Mouse (Mus musculus) neural tube, embryonic 12.5 days (tissue): Measurements from ENCODE around the gene Tmem231. TPM values are rescaled to one million over a fixed set of nuclear protein-coding genes. Genes with fewer than 3 reads are reported as not detected.

Experiments
- ATAC-seq: fragments of 200-750 bp; cut with Nextera tagmentation; 2 replicates; pipeline ENCODE4 v1.8.0; 2017; ENCODE audit warnings: low read depth, mild to moderate bottlenecking, moderate TSS enrichment, moderate library complexity; ENCODE audit not compliant: low FRiP score
- H3K27ac ChIP-seq: fragments of 300-500 bp; sonication (generic); 2 replicates; pipeline ENCODE4 v1.5.1; 2016
- H3K27me3 ChIP-seq: fragments of 300-500 bp; sonication (generic); replicated peaks from 2 replicates; pipeline ENCODE4 v1.6.1; 2016; ENCODE audit warnings: mild to moderate bottlenecking
- H3K36me3 ChIP-seq: fragments of 300-500 bp; sonication (generic); 2 replicates; pipeline ENCODE4 v1.6.1; 2016; ENCODE audit warnings: mild to moderate bottlenecking
- H3K4me1 ChIP-seq: fragments of 300-500 bp; sonication (generic); 2 replicates; pipeline ENCODE4 v1.6.1; 2016
- H3K4me2 ChIP-seq: fragments of 300-500 bp; sonication (generic); replicated peaks from 2 replicates; pipeline ENCODE4 v1.6.1; 2016; ENCODE audit warnings: mild to moderate bottlenecking
- H3K4me3 ChIP-seq: fragments of 300-500 bp; sonication (generic); 2 replicates; pipeline ENCODE4 v1.5.1; 2016
- H3K9ac ChIP-seq: fragments of 300-500 bp; sonication (generic); 2 replicates; pipeline ENCODE4 v1.6.1; 2016; ENCODE audit warnings: mild to moderate bottlenecking
- H3K9me3 ChIP-seq: fragments of 300-500 bp; sonication (generic); 2 replicates; pipeline ENCODE4 v1.6.1; 2016; ENCODE audit warnings: mild to moderate bottlenecking
- WGBS: fragments of 180-500 bp; shearing (Covaris S2); methylation state at CpG from one replicate; pipeline ENCODE4 v1.1.7; 2016; 5-methylcytosine and 5-hydroxymethylcytosine counted together
- polyA plus RNA-seq: library from polyadenylated mRNA; unstranded; fragments of >200 nt; fragmentation: Nextera tagmentation; extraction: Ambion mirVana; gene quantifications from 2 replicates; pipeline ENCODE4 v1.2.1, GENCODE M21; 2016

The Tmem231 gene
- polyA plus RNA-seq, 1 experiment from 2014 or later = 16.3 TPM

GRCm38 (mm10) chr8:111963091-111963490 lies 29.4 kb upstream of the Tmem231 start:
- H3K27me3 ChIP-seq = no peaks in the 10 kb centered on the region
- H3K4me2 ChIP-seq = no peak overlapping the region
- H3K4me1 ChIP-seq = no peaks in the 10 kb centered on the region
- H3K9me3 ChIP-seq = no peaks in the 10 kb centered on the region
- no peak overlapping the region for H3K9ac ChIP-seq
- peaks cover 13% of the 10 kb centered on the region; the same call in 1 of the 2 replicates for H3K36me3 ChIP-seq
- ATAC-seq = no peak
- H3K4me3 ChIP-seq = no peak overlapping the region
- H3K27ac ChIP-seq = no peak overlapping the region
- WGBS = 75% methylated on average over 10 of the region's 10 CpGs

- Histone ChIP-seq H3K4me3 (no peak overlapping the region), H3K4me2 (no peak overlapping the region), H3K36me3 (peaks cover 15% of the 10 kb centered on the region; the same call in 1 of the 2 replicates), H3K9ac (no peak overlapping the region), H3K4me1 (no peaks in the 10 kb centered on the region), H3K27ac (no peak overlapping the region), H3K9me3 (no peaks in the 10 kb centered on the region), H3K27me3 (no peaks in the 10 kb centered on the region)
- ATAC-seq = no peak
- 65% methylated on average over 1 of the region's 1 CpGs for WGBS
Measured at GRCm38 (mm10) chr8:111962589-111962988, 28.9 kb upstream of the Tmem231 start.

GRCm38 (mm10) chr8:111961330-111961729 lies 27.6 kb upstream of the Tmem231 start:
- Histone ChIP-seq H3K27ac (no peak overlapping the region), H3K4me2 (no peak overlapping the region), H3K4me1 (no peaks in the 10 kb centered on the region), H3K9me3 (no peaks in the 10 kb centered on the region), H3K9ac (no peak overlapping the region), H3K4me3 (no peak overlapping the region), H3K27me3 (no peaks in the 10 kb centered on the region), H3K36me3 (peaks cover 23% of the 10 kb centered on the region)
- ATAC-seq = no peak
- WGBS = 76% methylated on average over 3 of the region's 3 CpGs

- WGBS = 74% methylated on average over 15 of the region's 15 CpGs
- Histone ChIP-seq H3K9me3 (no peaks in the 10 kb centered on the region), H3K4me3 (no peak overlapping the region), H3K36me3 (peaks cover 28% of the 10 kb centered on the region), H3K4me1 (no peaks in the 10 kb centered on the region), H3K27ac (no peak overlapping the region), H3K4me2 (no peak overlapping the region), H3K27me3 (no peaks in the 10 kb centered on the region), H3K9ac (no peak overlapping the region)
- no peak for ATAC-seq
Measured at GRCm38 (mm10) chr8:111960591-111961321, 27.1 kb upstream of the Tmem231 start.

GRCm38 (mm10) chr8:111957231-111957630 lies 23.6 kb upstream of the Tmem231 start:
- Histone ChIP-seq H3K27ac (no peak overlapping the region), H3K9me3 (no peaks in the 10 kb centered on the region), H3K4me1 (no peaks in the 10 kb centered on the region), H3K27me3 (no peaks in the 10 kb centered on the region), H3K9ac (no peak overlapping the region), H3K4me2 (no peak overlapping the region), H3K36me3 (peaks cover 52% of the 10 kb centered on the region), H3K4me3 (no peak overlapping the region)
- no peak for ATAC-seq
- WGBS = 94% methylated on average over 2 of the region's 2 CpGs

- Histone ChIP-seq H3K9me3 (no peaks in the 10 kb centered on the region), H3K36me3 (peaks cover 58% of the 10 kb centered on the region), H3K4me1 (no peaks in the 10 kb centered on the region), H3K4me2 (no peak overlapping the region), H3K4me3 (no peak overlapping the region), H3K9ac (no peak overlapping the region), H3K27ac (no peak overlapping the region), H3K27me3 (no peaks in the 10 kb centered on the region)
- 89% methylated on average over 5 of the region's 5 CpGs for WGBS
- no peak for ATAC-seq
Measured at GRCm38 (mm10) chr8:111955879-111956278, 22.2 kb upstream of the Tmem231 start.

GRCm38 (mm10) chr8:111954844-111955594 lies 21.3 kb upstream of the Tmem231 start:
- 89% methylated on average over 4 of the region's 4 CpGs for WGBS
- peaks cover 55% of the 10 kb centered on the region for H3K36me3 ChIP-seq
- no peak for ATAC-seq

GRCm38 (mm10) chr8:111951936-111952335 lies 18.3 kb upstream of the Tmem231 start:
- Histone ChIP-seq H3K36me3 (peaks cover 63% of the 10 kb centered on the region), H3K4me1 (no peaks in the 10 kb centered on the region), H3K9me3 (no peaks in the 10 kb centered on the region), H3K27me3 (no peaks in the 10 kb centered on the region), H3K4me3 (no peak overlapping the region), H3K27ac (no peak overlapping the region), H3K4me2 (no peak overlapping the region), H3K9ac (no peak overlapping the region)
- WGBS = 98% methylated on average over 5 of the region's 5 CpGs
- ATAC-seq = no peak

More at GRCm38 (mm10) chr8:111954844-111955594, 21.3 kb upstream of the Tmem231 start:
- Histone ChIP-seq H3K9ac (no peak overlapping the region), H3K9me3 (no peaks in the 10 kb centered on the region), H3K4me3 (no peak overlapping the region), H3K27me3 (no peaks in the 10 kb centered on the region), H3K4me1 (no peaks in the 10 kb centered on the region), H3K4me2 (no peak overlapping the region), H3K27ac (no peak overlapping the region)

GRCm38 (mm10) chr8:111951317-111951716 lies 17.6 kb upstream of the Tmem231 start:
- Histone ChIP-seq H3K4me3 (no peak overlapping the region), H3K9me3 (no peaks in the 10 kb centered on the region), H3K27me3 (no peaks in the 10 kb centered on the region), H3K9ac (no peak overlapping the region), H3K4me1 (no peaks in the 10 kb centered on the region), H3K36me3 (peaks cover 61% of the 10 kb centered on the region), H3K4me2 (no peak overlapping the region), H3K27ac (no peak overlapping the region)
- WGBS = 97% methylated on average over 7 of the region's 7 CpGs
- no peak for ATAC-seq

- Histone ChIP-seq H3K9me3 (no peaks in the 10 kb centered on the region), H3K4me2 (no peak overlapping the region), H3K4me1 (no peaks in the 10 kb centered on the region), H3K27me3 (no peaks in the 10 kb centered on the region), H3K4me3 (no peak overlapping the region), H3K27ac (no peak overlapping the region), H3K36me3 (peaks cover 62% of the 10 kb centered on the region), H3K9ac (no peak overlapping the region)
- no peak for ATAC-seq
- WGBS = 90% methylated on average over 3 of the region's 3 CpGs
Measured at GRCm38 (mm10) chr8:111950846-111951245, 17.2 kb upstream of the Tmem231 start.

- Histone ChIP-seq H3K27ac (no peak overlapping the region), H3K36me3 (peaks cover 67% of the 10 kb centered on the region), H3K4me3 (no peak overlapping the region), H3K4me1 (no peaks in the 10 kb centered on the region), H3K9me3 (no peaks in the 10 kb centered on the region), H3K4me2 (no peak overlapping the region), H3K9ac (no peak overlapping the region), H3K27me3 (no peaks in the 10 kb centered on the region)
- ATAC-seq = no peak
- 87% methylated on average over 8 of the region's 8 CpGs for WGBS
Measured at GRCm38 (mm10) chr8:111947954-111948353, 14.3 kb upstream of the Tmem231 start.

GRCm38 (mm10) chr8:111947144-111947543 lies 13.5 kb upstream of the Tmem231 start:
- no peak overlapping the region for H3K4me3 ChIP-seq
- H3K9me3 ChIP-seq = no peaks in the 10 kb centered on the region
- ATAC-seq = no peak
- no peak overlapping the region for H3K9ac ChIP-seq
- H3K36me3 ChIP-seq = peaks cover 70% of the 10 kb centered on the region
- no peaks in the 10 kb centered on the region for H3K27me3 ChIP-seq
- H3K4me1 ChIP-seq = peaks cover under 1% of the 10 kb centered on the region; the same call in 1 of the 2 replicates
- no peak overlapping the region for H3K4me2 ChIP-seq
- H3K27ac ChIP-seq = no peak overlapping the region
- 97% methylated on average over 2 of the region's 2 CpGs for WGBS
